Mouse (Mus musculus) mature B cell (primary cell): ENCODE results near the gene Hoxa13.

Source experiments
- in situ Hi-C: fragments of 300-500 bp; cut with MboI; formaldehyde crosslinking; loops from 2 replicates; pipeline ENCODE4 v1.14.3; 2019

Gene Hoxa13

DNA sequence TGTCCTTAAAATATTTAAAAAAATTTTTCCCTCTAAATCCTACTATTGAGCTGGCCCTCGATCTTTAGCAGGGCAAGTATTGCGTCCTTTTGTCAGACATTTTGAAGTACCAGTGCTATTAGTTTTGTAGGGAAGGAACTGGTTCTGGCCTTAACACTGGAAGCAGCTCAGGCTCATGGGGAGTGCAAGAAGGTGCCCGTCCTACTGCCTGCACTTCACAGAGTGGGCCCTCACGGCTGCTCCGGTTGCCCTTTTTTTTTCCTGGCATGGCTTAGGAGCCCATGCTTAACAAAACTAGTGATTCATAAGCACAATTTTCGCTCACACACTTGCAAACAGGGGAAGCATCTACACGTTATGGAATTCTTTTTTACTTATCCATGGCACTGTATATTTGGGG lies 21.7 kb downstream of the Hoxa13 start:
- in situ Hi-C loops: loop anchor here (25.0 kb wide), 1 partner anchor 1427 kb away; no protein-coding TSS in a partner anchor

DNA sequence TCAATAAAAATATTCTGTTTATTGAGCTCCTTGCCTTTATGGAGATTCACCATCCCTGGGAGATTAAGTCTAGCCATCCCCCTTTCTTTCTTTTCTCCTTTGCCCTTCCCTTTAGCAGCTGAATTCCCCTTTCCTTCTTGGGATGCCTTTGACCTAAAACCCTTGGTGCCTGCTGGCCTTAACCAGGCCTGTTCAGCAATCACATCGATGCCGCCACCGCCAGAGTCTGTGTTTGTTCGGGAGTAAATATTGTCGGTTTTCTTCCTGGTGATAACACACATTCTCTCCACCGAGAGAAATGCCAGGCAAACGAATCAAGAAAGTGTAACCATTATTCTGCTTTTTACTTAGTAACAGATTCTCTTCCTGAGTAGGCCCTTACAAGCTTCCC lies 22.5 kb downstream of the Hoxa13 start:
- in situ Hi-C loops: loop anchor here (25.0 kb wide), 1 partner anchor 1426 kb away; no protein-coding TSS in a partner anchor

GRCm38 (mm10) chr6:52237346-52238154 lies 23.1 kb downstream of the Hoxa13 start:
- in situ Hi-C loops: loop anchor here (25.0 kb wide), 1 partner anchor 1425 kb away; no protein-coding TSS in a partner anchor

GRCm38 (mm10) chr6:52236806-52237205 lies 23.9 kb downstream of the Hoxa13 start:
- in situ Hi-C loops: loop anchor here (25.0 kb wide), 1 partner anchor 1425 kb away; no protein-coding TSS in a partner anchor

- in situ Hi-C loops: loop anchor here (25.0 kb wide), 1 partner anchor 1424 kb away; no protein-coding TSS in a partner anchor
These were observed 24.8 kb downstream of the Hoxa13 start for GRCm38 (mm10) chr6:52235866-52236265.

DNA sequence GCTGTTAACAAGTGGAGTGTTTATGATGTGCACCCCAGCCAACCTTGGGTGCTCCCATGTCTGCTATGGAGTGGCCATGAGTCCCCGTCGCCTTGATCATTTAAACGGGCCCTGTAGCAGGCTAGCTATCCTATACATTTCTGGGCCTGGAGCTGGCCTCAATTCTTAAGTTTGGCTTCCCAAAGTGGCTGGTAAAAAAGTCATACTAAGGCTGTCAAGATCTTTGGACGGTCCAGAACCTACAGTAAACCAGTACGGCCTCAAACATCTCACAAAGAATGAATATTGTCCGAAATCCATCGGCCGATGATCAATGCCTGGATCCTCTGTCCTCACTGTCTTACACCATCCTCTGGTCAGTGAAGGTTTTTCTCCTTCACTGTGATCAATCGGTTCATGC lies 25.4 kb downstream of the Hoxa13 start:
- in situ Hi-C loops: loop anchor here (25.0 kb wide), 1 partner anchor 1423 kb away; no protein-coding TSS in a partner anchor

DNA sequence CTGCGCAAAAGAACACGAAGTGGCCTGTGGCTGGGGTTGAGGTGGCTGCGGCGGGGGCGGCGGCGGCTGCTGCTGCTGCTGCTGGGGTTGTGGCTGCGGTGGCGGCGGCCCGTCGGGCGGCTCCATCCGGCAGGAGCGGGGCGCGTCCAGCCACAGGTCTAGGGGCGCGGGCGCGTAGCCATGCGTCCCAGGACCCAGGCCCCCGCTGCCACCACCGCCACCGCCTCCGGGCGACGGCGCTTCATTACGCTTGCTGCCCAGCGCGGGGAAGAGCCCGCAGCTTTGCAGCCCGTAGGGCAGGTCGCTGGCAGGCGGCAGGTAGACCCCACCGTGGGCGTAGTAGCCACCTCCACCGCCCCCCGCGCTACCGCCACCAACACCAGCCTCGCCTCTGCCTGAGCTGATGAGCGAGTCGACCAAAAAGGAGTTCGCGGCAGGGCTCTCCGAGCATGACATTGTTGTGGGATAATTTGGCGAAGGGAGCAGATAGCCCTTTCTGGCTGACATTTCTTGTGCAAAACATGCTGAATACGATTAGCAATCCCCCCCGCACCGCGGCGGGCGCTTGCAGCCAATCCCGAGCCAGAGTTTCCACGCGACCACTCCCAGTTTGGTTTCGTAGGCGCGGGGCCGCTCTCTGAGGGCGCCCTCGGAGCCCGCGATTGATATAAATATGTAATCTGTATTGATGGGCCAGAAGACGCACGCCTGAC lies 26.1 kb downstream of the Hoxa13 start:
- in situ Hi-C loops: loop anchor here (25.0 kb wide), 1 partner anchor 1422 kb away; no protein-coding TSS in a partner anchor

DNA sequence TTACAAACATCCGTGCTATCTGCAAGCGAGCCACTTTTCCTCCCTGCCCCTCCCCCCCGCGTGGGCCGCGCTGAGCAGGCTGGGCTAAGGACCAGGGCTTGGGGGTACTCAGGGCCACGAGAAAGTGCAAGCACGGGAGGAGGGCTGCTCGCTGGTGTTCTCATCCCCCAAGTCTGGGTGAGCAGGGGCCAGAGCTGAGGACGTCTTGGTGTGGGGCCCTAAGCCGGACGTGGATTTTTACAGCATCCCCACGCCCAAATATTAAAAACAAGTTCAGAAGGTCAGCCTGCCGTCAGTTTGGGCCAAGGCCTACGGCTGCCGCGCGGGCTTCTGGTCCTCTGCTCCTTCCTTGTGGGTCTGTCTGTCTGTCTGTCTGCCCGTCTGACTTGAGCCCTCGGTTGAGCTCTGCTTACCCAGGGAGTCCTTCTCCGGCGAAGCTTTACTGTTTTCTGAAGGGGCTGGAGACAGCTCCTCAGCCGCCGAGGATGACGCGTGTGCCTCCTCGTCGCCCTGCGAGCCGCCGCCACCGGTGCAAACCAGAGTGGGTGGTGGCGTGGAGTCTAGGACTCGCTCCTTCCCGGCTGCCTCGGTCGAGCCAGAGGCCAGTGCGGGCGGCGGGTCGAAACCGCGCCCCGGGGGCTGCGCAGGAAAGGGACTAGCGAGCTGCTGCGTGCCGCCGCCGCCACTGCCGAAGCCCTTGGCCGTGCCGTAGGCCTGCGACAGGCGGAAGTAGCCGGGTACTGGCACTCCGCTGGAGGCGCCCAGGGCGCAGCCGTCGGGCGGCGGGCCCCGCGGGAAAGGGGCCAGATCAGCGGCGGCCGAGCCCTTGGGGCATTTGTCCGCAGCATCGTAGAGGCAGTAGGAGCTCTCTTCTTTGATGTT lies 26.9 kb downstream of the Hoxa13 start:
- in situ Hi-C loops: loop anchor here (25.0 kb wide), 1 partner anchor 1421 kb away; no protein-coding TSS in a partner anchor

DNA sequence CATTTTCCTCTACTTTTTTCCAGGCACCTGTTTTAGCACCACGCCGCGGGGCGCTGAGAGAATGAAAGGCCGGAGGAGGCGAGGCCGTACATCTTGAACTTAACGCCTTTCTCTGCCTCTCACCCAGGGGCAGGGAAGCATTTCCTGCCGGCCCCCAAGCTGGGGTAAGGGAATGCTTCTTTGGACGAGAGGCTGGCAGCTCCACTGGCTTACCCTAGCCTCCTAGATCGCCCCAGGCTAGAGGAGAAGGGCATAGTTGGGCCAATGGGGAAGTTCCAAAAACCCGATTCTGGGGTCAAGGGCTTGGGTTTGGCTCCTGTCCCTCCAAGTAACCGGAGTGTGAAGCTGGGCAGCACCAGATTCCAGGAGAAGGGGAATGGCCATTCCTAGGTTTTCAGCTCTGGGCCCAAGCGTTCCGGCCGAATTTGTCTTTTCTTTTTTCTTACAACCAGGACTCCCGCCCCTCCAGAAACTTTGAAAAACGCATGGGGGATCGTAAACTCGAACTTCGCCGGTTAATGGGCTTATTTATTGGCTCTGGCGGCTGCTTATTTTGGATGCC lies 27.6 kb downstream of the Hoxa13 start:
- in situ Hi-C loops: loop anchor here (25.0 kb wide), 1 partner anchor 1421 kb away; no protein-coding TSS in a partner anchor

- in situ Hi-C loops: loop anchor here (25.0 kb wide), 1 partner anchor 1420 kb away; no protein-coding TSS in a partner anchor
These were observed 28.1 kb downstream of the Hoxa13 start for GRCm38 (mm10) chr6:52232568-52232965.

- in situ Hi-C loops: loop anchor here (25.0 kb wide), 1 partner anchor 1420 kb away; no protein-coding TSS in a partner anchor
These were observed 28.7 kb downstream of the Hoxa13 start for GRCm38 (mm10) chr6:52231885-52232567.

DNA sequence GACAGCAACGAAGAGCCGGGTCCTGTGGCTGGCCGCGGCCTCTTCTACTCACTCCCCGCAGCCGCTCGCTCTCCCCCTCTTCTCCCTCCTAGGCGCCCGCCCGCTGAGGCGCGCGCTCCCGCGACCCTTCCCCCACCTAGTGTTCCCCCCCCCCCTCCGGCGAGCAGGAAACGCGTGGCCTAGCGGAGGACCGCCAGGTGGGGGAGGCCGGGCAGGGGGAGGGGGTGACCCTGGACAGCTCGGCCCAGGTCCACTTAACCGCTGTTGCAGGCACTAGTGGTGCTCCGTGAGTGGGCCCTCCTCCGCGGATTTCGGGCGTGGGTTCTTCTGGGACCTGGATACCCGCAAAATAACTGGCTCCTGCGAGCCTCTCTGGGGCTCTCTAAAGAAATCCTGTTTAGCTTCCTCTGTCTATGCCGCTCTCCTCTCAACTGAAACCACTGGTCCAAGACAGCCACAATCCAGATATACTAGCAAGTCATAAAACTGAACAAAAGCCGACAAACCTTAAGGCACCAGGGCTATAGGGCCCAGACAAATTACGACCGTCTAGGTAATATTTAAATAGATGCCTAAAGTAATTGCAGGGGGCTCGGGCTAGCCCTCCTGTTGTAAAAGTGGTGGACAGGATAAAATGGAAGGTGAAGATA lies 30.0 kb downstream of the Hoxa13 start, which contains the start of gene Hoxa9:
Hoxa9 (minus strand) TSS at position 574 of the 650 bp plus-strand sequence.
- in situ Hi-C loops: loop anchor here (25.0 kb wide), 1 partner anchor 1418 kb away; no protein-coding TSS in a partner anchor

DNA sequence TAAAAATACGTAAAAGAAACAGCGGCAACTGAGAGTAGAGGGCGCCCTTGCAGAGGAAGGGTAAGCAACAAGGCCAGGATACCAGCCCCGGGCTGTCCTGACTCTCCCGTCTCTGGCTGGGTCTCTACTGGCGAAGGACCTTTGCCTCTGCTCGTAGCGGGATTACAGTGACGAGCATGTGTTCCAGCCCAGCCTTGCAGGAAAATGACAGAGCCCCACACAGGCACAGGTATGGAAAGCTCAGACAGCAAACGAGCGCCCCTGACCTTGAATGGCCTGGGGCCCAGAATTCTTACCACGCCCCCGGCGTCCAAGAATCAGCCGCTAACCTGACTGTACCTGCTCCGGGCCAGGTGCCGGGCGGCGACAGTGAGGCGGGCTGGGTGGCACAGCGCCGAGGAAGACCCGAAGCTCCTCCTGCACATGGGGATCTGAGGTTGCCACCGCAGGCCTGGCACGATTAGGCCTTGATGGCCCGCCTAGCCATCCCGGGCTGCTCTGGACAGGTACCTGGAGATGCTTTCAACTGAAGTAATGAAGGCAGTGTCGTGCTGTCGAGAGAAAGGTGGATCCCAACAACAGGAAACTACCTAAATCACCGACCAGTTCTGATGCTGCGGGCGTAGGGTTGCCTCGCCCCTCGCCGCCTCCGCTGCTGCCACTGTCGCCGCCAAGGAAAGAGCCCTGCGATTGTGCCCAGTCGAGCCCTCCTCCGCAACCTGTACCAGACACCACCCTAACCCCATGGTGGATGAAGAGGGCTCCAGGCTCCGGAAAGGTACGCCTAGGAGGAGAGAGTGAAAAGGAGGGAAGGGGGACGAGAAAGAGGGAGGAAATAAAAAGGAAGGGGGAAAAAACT lies 30.9 kb downstream of the Hoxa13 start:
- in situ Hi-C loops: loop anchor here (5.0 to 25.0 kb wide), 4 partner anchors 645 to 1417 kb away; no protein-coding TSS in a partner anchor

GRCm38 (mm10) chr6:52228475-52229465 lies 31.9 kb downstream of the Hoxa13 start:
- in situ Hi-C loops: loop anchor here (5.0 to 25.0 kb wide), 4 partner anchors 644 to 1416 kb away; no protein-coding TSS in a partner anchor

- in situ Hi-C loops: loop anchor here (5.0 to 25.0 kb wide), 4 partner anchors 643 to 1415 kb away; no protein-coding TSS in a partner anchor
These were observed 33.0 kb downstream of the Hoxa13 start for GRCm38 (mm10) chr6:52227470-52228222.

DNA sequence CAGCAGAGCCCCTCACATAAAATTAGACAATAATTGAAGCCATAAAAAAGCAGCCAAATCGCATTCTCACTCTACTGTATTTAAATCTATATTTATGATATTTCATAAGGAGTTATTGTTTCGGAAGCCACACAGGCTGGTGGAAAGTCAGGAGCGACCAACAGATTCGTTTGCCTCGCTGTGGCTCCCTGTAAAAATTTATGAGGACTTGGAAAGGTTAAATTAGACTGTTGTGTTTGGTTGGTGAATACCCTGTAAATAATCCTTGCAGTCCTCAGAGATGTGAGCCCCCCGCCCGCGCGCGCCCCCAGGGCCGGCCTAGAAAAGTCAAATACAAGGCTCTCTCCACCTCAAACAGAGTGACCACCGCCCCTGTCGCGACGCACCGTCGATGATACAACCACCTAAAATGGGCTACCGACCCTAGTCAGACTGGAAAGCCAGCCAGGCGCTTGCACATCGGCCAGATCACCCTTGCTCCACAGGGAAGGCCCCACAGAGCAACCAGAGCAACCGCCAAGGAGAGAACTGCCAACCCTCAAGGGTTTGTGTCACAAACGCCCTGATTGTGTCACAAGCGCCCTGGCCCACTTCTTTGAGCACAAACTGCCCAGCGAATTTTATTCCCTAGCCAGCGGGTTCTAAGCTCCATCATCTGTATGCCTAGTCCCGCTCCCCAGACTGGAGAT lies 34.0 kb downstream of the Hoxa13 start:
- in situ Hi-C loops: loop anchor here (5.0 to 25.0 kb wide), 4 partner anchors 642 to 1414 kb away; no protein-coding TSS in a partner anchor
